Mouse (Mus musculus): ENCODE data around the gene Fkbp6. TPM values are rescaled to one million over a fixed set of nuclear protein-coding genes. Genes with fewer than 3 reads are reported as not detected.

Fkbp6 gene
- not detected for polyA plus RNA-seq (2015; fragmentation: Illumina TruSeq; extraction: RNeasy Lipid Tissue Mini Kit (QIAGEN cat#74804); ENCODE audit: insufficient read depth, low read depth, low replicate concordance)

GRCm38 (mm10) chr5:135349862-135350261, at the start of gene Fkbp6:
Fkbp6 (minus strand) TSS chr5:135350044.

GRCm38 (mm10) chr5:135394004-135394823, 44.4 kb upstream of the Fkbp6 start, which contains the start of gene Pom121:
Pom121 (minus strand) TSS chr5:135394546.

GRCm38 (mm10) chr5:135369787-135370654, 20.2 kb upstream of the Fkbp6 start, which contains the start of gene Nsun5:
Nsun5 (plus strand) TSS chr5:135369953.

DNA sequence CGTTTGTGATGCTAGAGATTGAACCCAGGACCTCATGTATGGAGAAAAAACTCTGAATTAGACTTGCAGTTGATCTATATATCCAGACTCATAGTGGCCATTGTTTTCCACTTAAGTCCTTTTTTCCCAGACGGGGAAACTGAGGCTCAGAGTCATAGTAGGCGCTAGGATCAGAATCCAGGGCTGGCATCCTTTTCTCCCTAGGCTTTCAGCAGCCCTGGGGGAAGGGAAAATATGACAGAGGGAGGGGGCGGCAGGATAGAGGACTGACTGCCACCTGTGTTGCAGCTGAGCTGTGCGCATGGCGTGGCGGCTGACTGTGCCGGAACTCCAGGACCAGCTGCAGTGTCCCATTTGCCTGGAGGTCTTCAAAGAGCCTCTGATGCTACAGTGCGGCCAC, 3.2 kb upstream of the Fkbp6 start, which contains the start of gene Trim50:
Trim50 (plus strand) TSS at position 301 of the 400 bp plus-strand sequence.

DNA sequence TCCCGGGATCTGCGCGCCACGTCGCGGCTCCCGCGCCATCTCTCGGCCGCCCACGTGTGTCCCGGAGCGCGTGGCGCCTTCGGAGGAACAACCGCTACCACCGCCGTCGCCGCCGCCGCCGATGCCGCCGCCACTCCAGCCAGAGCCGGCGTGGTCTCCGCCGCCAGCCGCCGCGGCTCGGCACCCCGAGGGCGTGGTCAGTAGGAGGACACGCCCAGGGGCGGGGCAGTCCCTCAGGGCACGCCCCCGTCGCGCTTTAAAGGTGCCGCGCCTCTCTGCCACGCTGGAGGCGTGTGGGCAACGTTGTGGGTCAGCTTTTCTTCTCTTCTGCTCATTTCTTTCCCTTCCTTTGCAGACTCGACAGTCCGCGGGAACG, 98.8 kb downstream of the Fkbp6 start, which contains the start of gene Fzd9:
Fzd9 (minus strand) TSS at position 152 of the 376 bp plus-strand sequence.

Other genes with a start within 250 kb of the Fkbp6 start
- gene Tbl2, start 200.4 kb downstream of the Fkbp6 start, polyA plus RNA-seq (2015; fragmentation: Illumina TruSeq; extraction: RNeasy Lipid Tissue Mini Kit (QIAGEN cat#74804); ENCODE audit: insufficient read depth, low read depth, low replicate concordance): 4.1 TPM
- gene Bcl7b, start 181.8 kb downstream of the Fkbp6 start, polyA plus RNA-seq (2015; fragmentation: Illumina TruSeq; extraction: RNeasy Lipid Tissue Mini Kit (QIAGEN cat#74804); ENCODE audit: insufficient read depth, low read depth, low replicate concordance): 10.6 TPM
- 13.8 TPM for gene Baz1b, start 162.8 kb downstream of the Fkbp6 start, polyA plus RNA-seq (2015; fragmentation: Illumina TruSeq; extraction: RNeasy Lipid Tissue Mini Kit (QIAGEN cat#74804); ENCODE audit: insufficient read depth, low read depth, low replicate concordance)
- gene Fzd9, start 98.8 kb downstream of the Fkbp6 start, polyA plus RNA-seq (2015; fragmentation: Illumina TruSeq; extraction: RNeasy Lipid Tissue Mini Kit (QIAGEN cat#74804); ENCODE audit: insufficient read depth, low read depth, low replicate concordance): not detected
- 4.6 TPM for gene Trim50, start 3.3 kb upstream of the Fkbp6 start, polyA plus RNA-seq (2015; fragmentation: Illumina TruSeq; extraction: RNeasy Lipid Tissue Mini Kit (QIAGEN cat#74804); ENCODE audit: insufficient read depth, low read depth, low replicate concordance)
- 10.0 TPM for gene Nsun5, start 19.9 kb upstream of the Fkbp6 start, polyA plus RNA-seq (2015; fragmentation: Illumina TruSeq; extraction: RNeasy Lipid Tissue Mini Kit (QIAGEN cat#74804); ENCODE audit: insufficient read depth, low read depth, low replicate concordance)
- gene Pom121, start 44.5 kb upstream of the Fkbp6 start, polyA plus RNA-seq (2015; fragmentation: Illumina TruSeq; extraction: RNeasy Lipid Tissue Mini Kit (QIAGEN cat#74804); ENCODE audit: insufficient read depth, low read depth, low replicate concordance): 4.7 TPM
- gene Hip1, start 195.1 kb upstream of the Fkbp6 start, polyA plus RNA-seq (2015; fragmentation: Illumina TruSeq; extraction: RNeasy Lipid Tissue Mini Kit (QIAGEN cat#74804); ENCODE audit: insufficient read depth, low read depth, low replicate concordance): 9.4 TPM
- not detected for gene Ccl26, start 213.5 kb upstream of the Fkbp6 start, polyA plus RNA-seq (2015; fragmentation: Illumina TruSeq; extraction: RNeasy Lipid Tissue Mini Kit (QIAGEN cat#74804); ENCODE audit: insufficient read depth, low read depth, low replicate concordance)
- gene Ccl24, start 223.0 kb upstream of the Fkbp6 start, polyA plus RNA-seq (2015; fragmentation: Illumina TruSeq; extraction: RNeasy Lipid Tissue Mini Kit (QIAGEN cat#74804); ENCODE audit: insufficient read depth, low read depth, low replicate concordance): 5.6 TPM